Mouse (Mus musculus): ENCODE measurements at regions not wholly inside any gene's neighbourhood (a gene's known extent, or its start where the extent isn't known, plus 50 kb on each side); places are given as distances from the start of the nearest gene placed in this dataset.

DNA sequence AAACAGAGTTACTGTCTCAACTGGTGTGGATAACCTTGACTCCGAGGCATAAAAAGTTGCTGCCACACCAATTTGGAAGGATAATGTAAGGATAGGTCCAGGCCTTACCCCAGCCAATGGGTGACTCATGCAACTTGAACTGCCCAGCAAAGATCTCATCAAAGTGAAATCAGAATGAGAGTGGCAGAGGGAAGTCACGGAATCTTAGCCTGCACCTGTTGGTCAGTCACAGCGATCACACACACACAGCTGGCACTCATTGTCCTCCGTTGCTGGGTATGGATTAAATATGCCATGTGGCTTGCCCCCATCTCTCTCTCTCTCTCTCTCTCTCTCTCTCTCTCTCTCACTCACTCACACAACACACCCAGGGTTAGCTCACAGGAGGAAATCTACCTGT lies 56.2 kb upstream of the Mbnl2 start:
- no peaks in the 10 kb centered on the region for H3K27me3 ChIP-seq (ENCODE audit: insufficient read depth, low read length)
- no peak for ATAC-seq (ENCODE audit: insufficient read depth)
- peaks cover 3% of the 10 kb centered on the region; the same call in 1 of the 2 replicates for H3K9me3 ChIP-seq (ENCODE audit: low read depth, low read length)
- no peak for TF ChIP-seq CTCF (IDR thresholded peaks at IDR 0.05; ENCODE audit: low read depth)
- DNase-seq, result no peak
- H3K4me3 ChIP-seq (ENCODE audit: low read depth, low read length), result no peak overlapping the region
- H3K4me1 ChIP-seq (ENCODE audit: insufficient read depth), result no peaks in the 10 kb centered on the region
- 90% methylated on average over 4 of the region's 4 CpGs for WGBS
- H3K9ac ChIP-seq, result no peak overlapping the region
- H3K36me3 ChIP-seq (ENCODE audit: insufficient read depth), result no peaks in the 10 kb centered on the region
- no peak overlapping the region for H3K4me2 ChIP-seq
- no peak overlapping the region for H3K27ac ChIP-seq (ENCODE audit: low read depth)

- Histone ChIP-seq H3K27me3 (ENCODE audit: insufficient read depth, low read length) (no peaks in the 10 kb centered on the region), H3K27ac (ENCODE audit: low read depth) (peak overlapping the region; percentile 30; the same call in 1 of the 2 replicates), H3K4me1 (ENCODE audit: insufficient read depth) (no peaks in the 10 kb centered on the region), H3K36me3 (ENCODE audit: insufficient read depth) (no peaks in the 10 kb centered on the region), H3K9me3 (ENCODE audit: low read depth, low read length) (no peaks in the 10 kb centered on the region), H3K4me2 (no peak overlapping the region), H3K9ac (no peak overlapping the region), H3K4me3 (ENCODE audit: low read depth, low read length) (no peak overlapping the region)
- DNase-seq (peak; percentile 52), ATAC-seq (ENCODE audit: insufficient read depth) (peak; percentile 73)
- no peak for TF ChIP-seq CTCF (IDR thresholded peaks at IDR 0.05; ENCODE audit: low read depth)
- WGBS, result 59% methylated on average over 14 of the region's 14 CpGs
Observed at GRCm38 (mm10) chr14:120223528-120224201, 51.8 kb upstream of the Mbnl2 start.

DNA sequence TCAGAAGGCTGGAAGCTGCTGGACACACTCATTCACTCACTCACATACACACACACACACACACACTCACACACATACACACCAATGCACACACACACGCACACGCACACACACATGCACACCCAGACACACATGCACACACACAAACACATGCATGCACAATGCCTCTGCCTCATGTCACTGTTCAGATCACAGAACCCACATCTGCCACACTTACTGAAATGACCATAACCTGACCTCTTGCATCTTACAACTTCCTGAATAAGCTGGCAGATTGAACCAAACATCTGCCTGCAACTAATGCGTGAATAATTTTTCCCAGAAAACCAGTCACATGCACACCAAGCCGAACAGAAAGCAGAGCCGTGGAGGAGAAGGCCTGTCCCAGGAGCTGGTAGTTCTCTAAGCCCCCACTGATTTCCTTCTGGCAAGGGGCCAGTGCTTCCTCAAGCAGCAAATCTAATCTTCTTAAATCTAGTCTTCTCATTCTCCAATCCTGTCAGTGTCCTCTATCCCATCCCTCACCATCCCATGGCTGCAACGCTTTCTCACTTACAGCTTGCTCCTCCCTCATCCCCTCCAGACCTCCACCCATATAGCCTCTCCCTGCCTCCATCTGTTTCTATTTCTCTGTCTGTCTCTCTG lies 51.1 kb upstream of the Mbnl2 start:
- H3K36me3 ChIP-seq (ENCODE audit: insufficient read depth), result no peaks in the 10 kb centered on the region
- no peak overlapping the region for H3K4me3 ChIP-seq (ENCODE audit: low read depth, low read length)
- peak; percentile 77 for DNase-seq
- H3K27ac ChIP-seq (ENCODE audit: low read depth), result peak overlapping the region; percentile 47; the same call in 1 of the 2 replicates
- no peaks in the 10 kb centered on the region for H3K27me3 ChIP-seq (ENCODE audit: insufficient read depth, low read length)
- H3K9me3 ChIP-seq (ENCODE audit: low read depth, low read length), result no peaks in the 10 kb centered on the region
- no peak overlapping the region for H3K9ac ChIP-seq
- 51% methylated on average over 6 of the region's 6 CpGs for WGBS
- peak overlapping the region; percentile 20; the same call in 1 of the 2 replicates for H3K4me2 ChIP-seq
- peak; percentile 78 for ATAC-seq (ENCODE audit: insufficient read depth)
- no peaks in the 10 kb centered on the region for H3K4me1 ChIP-seq (ENCODE audit: insufficient read depth)
- TF ChIP-seq CTCF (IDR thresholded peaks at IDR 0.05; ENCODE audit: low read depth), result no peak

- Histone ChIP-seq H3K9me3 (ENCODE audit: low read depth, low read length) (no peaks in the 10 kb centered on the region), H3K27me3 (ENCODE audit: insufficient read depth, low read length) (no peaks in the 10 kb centered on the region), H3K9ac (no peak overlapping the region), H3K36me3 (ENCODE audit: insufficient read depth) (no peaks in the 10 kb centered on the region), H3K4me2 (no peak overlapping the region), H3K4me3 (ENCODE audit: low read depth, low read length) (no peak overlapping the region), H3K4me1 (ENCODE audit: insufficient read depth) (no peaks in the 10 kb centered on the region), H3K27ac (ENCODE audit: low read depth) (no peak overlapping the region)
- WGBS, result 73% methylated on average over 3 of the region's 3 CpGs
- no peak for ATAC-seq (ENCODE audit: insufficient read depth)
- TF ChIP-seq CTCF (IDR thresholded peaks at IDR 0.05; ENCODE audit: low read depth), result no peak
- no peak for DNase-seq
Observed at GRCm38 (mm10) chr14:120225657-120226056, 49.8 kb upstream of the Mbnl2 start.
